Mouse (Mus musculus) embryo, embryonic 9.5 days (tissue): ENCODE results near the gene Usf2.
"Not testable (repeated sequence)": the region's sequence is repeated elsewhere in the genome, so short reads cannot be mapped to it uniquely, and the experiment has no call there.

Experiments used
- DNase-seq: peaks from one replicate; pipeline ENCODE4 v3.0.0-alpha.2; 2017; ENCODE audit errors: extremely low spot score

Usf2 gene

DNA sequence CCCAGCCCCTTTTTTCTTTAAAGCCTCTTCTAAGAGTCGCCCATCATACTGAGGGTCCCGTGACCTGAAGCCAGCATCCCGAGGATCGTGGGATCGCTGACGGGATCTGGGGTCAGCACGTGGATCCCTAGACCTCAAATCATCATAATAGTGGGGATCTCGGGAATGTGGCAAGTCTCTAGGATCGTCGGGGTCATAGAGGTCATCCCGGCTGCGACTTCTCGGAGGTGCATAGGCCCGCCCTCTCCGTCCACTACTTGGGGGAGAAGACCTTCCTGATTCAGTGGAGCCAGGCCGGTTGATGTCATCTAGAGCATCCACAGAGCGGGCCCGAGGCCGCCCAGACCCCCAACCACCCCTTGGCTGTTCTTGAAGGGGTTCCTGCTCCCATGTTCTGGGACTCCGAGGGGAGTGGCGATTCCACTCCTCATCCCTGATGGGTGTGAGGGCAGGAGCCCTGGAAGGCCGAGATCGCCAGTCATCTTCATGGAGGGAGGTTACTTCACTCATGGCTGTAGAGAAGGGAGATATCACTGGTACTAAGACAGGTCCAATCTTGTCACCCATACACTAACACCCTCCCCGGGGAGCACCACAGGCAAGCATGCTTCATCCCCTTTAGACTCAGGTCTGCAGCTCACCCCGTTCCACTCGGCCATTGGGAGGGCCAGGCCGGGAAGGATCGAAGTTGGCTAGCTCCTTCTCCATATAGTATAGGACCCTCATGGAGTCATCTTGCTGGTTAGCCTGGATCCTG lies 1.7 kb upstream of the Usf2 start:
- peak; percentile 24 for DNase-seq

DNA sequence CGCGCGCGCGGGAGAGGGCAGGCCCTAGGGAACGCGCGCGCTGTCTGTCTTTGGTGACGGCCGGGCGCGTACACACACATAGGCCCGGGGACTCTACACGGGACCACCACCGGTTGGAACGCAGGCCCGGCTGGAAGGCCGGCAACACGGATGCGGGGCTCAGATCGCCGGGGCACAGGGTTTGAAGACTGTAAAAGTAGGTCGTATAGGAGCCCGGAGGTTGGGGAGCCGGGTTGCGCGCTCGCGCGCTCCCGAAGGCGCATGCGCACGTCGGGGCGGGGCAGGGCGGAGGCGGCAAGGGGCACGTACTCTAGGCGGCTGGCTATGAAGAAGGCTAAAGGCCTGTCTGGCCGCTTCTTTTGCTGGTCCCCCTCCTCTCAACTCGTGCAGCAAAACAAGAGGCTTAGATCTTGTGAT lies 772 bp upstream of the Usf2 start:
- DNase-seq = peak; percentile 94

DNA sequence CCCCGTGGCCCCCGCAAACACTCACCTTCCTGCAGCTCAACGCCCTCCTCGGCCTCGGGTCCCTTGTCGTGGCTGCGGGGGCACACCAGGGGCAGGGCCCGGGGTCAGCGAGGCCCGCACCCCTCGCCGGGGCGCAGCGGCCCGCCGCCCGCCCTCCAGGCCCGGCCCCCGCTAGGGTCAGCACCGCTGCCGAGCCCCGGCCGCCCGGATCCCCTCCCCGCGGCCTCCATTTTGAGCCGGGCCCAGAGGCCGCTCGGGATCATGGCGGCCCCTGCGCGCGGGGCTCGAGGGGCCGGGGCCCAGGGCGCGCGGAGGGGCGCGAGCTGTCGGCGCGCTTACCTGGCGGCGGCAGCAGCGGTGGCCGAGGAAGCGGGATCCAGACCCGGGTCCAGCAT lies 249 bp downstream of the Usf2 start:
- no peak for DNase-seq

DNA sequence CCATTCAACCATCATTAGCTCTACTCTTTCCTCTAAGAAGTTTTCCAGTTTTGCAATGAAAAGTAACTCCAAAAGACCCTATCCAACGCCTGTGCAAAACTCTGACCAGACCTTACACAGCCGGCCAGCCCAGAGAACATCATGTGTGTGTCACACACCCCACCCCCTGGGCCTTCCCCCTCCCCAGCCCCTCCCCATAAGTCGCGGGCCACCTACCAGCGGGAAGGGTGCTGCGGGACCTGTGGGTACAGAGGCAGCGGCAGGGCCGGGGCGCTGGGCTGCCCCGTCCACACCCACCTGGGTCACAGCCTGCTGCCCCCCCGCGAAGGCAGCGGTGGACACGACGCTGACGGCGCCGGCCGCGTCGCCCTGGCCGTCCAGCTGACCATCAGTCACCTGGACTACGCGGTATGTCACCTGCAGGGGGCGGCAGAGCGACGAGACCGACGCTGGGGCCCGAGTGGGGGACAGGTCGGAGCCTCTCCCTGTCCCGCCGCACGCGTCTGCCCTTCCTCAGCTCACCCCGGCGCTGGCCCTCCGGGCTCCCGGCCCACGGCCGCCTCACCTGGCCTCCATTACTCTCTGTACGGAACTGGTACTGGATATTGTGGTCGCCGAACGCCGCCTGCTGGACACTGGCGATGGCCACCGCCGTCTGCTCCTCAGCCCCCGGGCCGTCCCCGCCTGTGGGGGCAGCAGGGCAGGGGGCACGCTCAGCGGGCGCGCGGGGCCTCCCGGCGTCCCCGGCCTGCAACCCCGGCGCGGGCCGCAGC lies 833 bp downstream of the Usf2 start:
- DNase-seq = peak; percentile 90

DNA sequence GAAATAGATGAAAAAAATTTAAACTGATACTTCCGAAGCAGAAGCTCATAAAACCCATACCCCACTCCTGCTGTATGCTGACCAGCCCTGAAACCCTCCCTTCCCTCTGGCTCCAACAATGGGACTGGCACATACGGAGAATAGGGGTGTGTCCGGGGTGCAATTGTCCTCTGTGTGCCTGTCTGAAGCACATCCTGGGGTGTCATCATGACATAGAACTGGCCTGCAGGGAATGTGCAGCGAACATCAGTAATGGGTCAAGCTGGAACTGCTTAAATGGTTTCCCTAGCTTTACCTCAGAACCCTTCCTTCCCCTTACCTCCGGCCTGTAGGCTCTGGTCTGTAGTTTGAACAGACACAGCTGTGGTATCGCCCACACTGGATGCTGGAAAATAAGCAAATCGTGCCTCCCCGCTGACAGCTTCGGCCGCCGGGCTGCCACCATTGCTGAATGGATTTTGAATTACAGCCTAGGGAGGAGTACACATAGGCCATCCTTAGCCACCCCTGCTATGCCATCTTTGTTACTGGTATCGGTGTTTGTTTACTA lies 1.6 kb downstream of the Usf2 start:
- DNase-seq = no peak

DNA sequence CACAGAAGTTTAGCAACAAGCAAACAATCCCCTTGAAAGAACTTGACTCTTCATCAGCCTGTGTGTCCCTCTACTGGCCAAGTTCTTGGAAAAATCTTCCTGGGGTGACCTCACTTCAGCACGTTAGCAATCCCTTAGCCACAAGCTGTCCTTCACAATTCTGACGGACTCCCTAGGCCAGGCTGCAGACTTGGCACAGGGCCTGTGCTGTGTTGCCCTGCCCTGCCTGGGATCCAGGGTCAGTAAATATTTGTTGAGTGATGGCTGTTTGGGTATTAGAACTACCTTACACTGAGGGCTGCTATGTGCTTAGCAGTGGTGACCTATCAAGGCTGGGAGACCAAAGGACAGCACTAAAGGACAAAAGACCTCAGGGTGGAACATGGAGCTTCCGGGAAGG lies 2.6 kb downstream of the Usf2 start:
- no peak for DNase-seq

DNA sequence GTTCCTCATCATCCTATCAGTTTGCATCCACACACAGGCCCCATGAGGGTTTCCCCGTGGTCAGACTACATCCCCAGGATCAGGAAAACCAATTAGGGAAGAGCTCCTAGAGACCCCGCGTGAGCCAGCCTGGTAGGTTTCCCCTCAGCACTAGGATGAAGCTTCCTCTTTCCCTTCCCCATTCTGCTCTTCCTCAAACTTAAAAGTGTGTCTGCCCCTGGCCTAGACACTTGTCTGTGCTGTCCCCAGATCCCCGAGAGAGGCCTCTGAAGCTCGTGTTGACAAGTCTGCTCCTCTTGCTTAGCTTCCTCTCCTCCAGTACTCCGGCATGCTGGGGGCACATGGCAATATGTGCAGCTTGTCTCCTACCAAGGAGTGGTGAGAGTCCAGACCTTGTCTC lies 3.1 kb downstream of the Usf2 start:
- DNase-seq = no peak

DNA sequence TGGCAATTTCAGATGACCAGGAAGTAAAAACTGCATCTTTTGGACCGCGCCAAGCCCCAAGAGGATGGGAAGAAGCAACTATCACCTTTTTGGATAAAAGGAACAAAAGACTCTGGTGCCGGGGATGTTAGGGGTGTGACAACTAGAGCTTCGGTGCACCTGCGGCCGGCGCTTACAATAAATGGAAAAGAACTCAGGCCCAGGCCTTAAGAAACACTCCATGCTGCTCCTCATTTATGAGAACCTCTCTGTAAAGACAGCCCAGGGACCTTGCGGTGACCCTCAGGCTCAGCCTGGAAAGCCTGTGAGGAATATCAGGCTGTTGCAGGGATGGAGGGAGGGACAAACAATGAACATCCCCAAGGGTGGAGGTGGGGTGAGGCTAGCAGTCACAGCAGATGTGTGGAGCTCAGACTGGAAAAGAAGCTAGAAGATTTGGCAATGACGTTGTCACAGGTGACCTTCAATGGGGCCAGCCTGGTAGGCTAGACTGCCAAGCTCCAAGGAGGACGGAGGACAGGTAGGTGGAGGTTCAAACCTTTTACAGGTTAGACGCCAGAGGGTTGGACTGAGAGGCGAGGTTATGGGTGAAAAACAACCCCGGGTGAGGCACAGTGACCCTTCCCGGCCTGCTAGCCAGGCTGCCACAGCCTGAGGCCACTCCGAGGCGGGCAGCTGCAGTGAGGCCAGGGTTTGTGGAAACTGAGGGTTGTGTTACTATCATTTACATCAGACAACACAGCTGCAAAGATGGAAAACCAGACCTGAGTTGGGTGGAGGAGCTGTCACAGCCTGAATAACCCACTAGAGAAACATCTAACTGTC lies 4.0 kb downstream of the Usf2 start:
- DNase-seq = no peak

DNA sequence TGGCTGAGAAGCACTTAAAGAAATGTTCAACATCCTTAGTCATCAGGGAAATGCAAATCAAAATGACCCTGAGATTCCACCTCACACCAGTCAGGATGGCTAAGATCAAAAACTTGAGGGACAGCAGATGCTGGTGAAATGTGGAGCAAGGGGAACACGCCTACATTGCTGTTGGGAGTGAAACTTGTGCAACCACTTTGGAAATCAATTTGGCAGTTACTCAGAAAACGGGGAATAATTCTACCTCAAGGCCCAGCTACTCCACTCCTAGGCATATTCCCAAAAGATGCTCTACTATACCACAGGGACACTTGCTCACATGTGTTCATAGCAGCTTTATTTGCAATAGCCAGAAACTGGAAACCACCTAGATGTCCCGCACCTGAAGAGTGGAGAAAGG lies 6.7 kb downstream of the Usf2 start:
- not testable (repeated sequence) for DNase-seq

DNA sequence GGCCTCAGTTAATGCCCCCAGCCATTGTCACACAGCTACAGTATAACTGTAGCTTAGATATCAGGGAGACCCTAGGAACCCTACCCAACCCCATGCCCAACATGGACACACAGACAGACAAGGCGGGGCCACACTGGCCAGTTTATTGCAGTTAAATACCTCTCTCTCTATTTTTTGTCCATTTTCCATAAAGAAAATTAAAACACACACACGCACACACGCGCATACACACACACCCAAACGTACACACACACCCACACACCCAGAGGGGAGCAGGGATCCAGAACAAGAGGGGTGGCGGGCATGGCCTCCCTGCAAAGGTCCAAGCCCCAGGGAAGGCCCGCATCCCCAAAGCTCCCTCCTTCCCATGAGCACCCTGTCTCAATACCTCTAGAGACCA lies 10.7 kb downstream of the Usf2 start:
- DNase-seq = no peak

DNA sequence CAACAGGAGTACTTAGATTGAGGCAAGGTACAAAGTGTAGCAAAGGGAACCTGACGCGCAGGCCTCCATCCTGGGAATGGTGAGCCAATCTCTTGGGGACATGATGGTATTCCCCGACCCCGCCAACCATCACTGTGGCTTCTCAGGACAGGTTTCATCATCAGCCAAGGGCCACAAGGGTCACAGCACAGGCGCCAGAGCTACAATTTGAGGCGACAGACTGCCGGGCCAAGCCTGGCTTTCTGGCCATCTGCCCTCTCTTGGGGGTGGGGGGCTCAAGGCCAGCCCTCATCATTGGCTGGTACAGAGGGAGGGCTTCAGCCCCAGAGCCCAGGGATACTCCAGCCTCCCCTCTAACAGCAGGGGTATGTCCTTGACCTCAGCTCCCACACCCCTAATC lies 11.1 kb downstream of the Usf2 start:
- DNase-seq = not testable (repeated sequence)

DNA sequence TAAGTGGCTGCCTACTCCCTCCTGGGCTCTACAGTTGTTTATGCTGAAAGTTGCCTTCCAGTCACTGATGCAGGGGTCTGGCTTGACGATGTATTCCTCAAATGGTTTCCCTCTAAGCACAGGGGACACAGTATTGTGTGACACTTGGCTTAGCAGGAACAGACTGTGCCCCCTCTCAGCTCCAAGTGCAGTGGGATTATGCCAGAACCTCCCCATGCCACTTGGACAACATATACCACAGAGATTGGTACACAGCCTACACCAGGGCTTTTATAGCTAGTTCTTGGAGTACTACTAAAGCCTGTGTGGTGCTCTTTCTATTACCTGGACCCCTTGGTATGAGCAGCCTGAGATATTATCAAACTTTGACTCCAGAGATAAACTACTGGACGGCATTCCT lies 11.9 kb downstream of the Usf2 start:
- not testable (repeated sequence) for DNase-seq

DNA sequence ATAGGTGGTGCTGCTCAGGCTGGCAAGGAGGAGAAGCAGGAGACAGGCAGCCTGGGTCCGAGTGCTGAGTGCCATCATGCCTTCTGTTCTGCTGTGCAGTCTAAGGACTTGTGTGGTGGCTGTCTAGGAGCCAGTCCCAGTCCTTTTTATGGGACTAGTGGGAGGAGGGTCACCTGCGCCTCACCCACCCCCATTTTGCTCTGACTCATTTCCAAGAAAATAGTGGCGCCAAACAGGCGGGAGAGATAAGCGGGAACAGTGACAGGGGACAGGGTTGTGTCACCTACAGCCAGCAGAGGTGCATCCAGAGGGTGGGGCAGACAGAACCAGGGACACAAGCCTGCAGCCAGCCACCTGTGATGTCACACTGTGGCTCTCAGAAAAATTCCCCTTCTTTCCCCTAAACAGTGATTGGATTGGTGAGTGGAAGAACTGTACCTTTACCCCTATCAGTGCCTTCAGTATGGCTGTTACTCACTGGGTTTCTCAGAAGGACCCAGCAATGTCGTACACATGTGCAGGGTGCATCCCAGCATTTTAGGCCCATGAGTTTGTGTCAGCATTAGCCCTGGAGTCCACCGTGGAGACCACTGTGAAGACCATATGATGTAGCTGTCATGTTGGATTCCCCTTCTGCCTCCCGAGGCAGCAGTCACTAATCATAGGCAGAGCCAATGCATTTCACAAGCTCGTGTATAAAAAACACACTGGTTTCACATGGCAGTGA lies 12.5 kb downstream of the Usf2 start, which contains the start of gene Hamp:
Hamp (minus strand) TSS at position 124 of the 727 bp plus-strand sequence.
- DNase-seq = no peak

DNA sequence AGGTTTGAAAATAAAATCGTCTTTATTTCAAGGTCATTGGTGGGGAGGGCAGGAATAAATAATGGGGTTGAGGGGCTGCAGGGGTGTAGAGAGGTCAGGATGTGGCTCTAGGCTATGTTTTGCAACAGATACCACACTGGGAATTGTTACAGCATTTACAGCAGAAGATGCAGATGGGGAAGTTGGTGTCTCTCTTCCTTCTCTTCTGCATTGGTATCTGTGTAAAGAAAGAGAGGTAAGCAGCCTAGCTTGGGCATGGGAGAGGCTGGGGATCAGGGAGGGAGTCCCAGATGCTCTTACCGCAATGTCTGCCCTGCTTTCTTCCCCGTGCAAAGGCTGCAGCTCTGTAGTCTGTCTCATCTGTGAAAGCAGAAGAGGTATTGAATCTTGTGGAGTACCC lies 14.2 kb downstream of the Usf2 start:
- not testable (repeated sequence) for DNase-seq

DNA sequence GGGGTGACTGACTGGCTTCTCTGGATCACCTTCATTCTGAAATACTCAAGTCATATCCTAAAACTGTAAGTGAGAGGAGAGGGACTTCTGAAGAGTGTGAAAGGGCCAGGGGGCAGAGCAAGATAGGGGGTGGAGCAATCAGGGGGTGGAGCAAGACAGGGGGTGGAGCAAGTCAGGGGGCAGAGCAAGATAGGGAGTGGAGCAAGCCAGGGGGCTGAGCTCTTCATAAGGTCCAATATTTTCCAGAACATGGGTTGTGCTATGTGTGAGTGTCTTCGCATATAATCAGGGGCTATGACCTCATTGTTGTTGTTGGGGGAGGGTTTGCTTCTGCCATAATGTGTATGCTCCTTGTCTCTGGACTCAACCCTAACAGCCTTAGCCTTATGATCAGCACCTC lies 16.5 kb downstream of the Usf2 start:
- DNase-seq = not testable (repeated sequence)

DNA sequence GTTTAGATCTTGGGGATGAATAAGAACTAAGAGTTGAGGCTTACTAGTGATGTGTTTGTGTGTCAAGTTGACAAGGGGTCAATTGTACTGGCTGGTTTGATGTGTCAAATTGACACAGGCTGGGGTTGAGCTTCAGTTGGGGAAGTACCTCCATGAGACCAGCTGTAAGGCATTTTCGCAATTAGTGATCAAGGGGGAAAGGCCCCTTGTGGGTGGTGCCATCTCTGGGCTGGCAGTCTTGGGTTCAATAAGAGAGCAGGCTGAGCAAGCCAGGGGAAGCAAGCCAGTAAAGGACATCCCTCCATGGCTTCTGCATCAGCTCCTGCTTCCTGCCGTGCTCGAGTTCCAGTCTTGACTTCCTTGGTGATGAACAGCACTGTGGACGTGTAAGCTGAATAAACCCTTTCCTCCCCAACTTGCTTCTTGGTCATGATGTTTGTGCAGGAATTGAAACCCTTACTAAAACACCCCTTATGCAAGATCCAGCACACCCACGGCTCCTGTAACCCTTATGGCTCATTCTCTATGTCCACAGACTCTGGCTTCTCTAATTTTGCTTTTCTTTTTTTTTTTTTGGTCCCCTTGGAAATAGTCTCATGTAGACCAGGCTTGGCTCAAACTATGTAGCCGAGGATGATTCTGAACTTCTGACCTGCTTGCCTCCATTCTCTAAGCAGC lies 21.0 kb downstream of the Usf2 start:
- not testable (repeated sequence) for DNase-seq

DNA sequence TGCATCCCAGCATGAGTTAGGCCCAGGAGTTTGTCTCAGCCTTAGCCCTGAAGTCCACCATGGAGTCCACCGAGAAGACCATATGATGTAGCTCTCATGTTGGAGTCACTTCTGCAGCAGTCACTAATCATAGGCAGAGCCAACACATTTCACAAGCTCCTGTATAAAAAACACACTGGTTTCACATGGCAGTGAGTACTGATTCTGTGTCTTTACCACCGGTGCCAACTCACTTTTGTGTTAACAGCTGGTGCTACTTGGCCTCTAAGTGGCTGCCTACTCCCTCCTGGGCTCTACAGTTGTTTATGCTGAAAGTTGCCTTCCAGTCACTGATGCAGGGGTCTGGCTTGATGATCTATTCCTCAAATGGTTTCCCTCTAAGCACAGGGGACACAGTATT lies 32.0 kb downstream of the Usf2 start, which contains the start of gene Hamp2:
Hamp2 (minus strand) TSS at position 101 of the 400 bp plus-strand sequence.
- DNase-seq = not testable (repeated sequence)

DNA sequence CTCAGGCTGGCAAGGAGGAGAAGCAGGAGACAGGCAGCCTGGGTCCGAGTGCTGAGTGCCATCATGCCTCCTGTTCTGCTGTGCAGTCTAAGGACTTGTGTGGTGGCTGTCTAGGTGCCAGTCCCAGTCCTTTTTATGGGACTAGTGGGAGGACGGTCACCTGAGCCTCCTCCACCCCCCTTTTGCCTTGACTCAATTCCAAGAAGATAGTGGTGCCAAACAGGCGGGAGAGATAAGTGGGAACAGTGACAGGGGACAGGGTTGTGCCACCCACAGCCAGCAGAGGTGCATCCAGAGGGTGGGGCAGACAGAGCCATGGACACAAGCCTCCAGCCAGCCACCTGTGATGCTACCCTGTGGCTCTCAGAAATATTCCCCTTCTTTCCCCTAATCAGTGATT lies 32.5 kb downstream of the Usf2 start:
- DNase-seq = no peak

DNA sequence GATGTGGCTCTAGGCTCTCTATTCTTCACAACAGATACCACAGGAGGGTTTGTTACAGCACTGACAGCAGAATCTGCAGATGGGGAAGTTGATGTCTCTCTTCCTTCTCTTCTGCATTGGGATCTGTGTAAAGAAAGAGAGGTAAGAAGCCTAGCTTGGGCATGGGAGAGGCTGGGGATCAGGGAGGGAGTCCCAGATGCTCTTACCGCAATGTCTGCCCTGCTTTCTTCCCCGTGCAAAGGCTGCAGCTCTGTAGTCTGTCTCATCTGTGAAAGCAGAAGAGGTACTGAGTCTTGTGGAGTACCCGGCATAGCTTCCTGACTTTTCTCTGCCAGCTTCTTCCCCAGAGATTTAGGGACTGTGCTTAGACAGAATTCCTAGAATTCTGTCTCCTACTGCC lies 34.1 kb downstream of the Usf2 start:
- not testable (repeated sequence) for DNase-seq

DNA sequence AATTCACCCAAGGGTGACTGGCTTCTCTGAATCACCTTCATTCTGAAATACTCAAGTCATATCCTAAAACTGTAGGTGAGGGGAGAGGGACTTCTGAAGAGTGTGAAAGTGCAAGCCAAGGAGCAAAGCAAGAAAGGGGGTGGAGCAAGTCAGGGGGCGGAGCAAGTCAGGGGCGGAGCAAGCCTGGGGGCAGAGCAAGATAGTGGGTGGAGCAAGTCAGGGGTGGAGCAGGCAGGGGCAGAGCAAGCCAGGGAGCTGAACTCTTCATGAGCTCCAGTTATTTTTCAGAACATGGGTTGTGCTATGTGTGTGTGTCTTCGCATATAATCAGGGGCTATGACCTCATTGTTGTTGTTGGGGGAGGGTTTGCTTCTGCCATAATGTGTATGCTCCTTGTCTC lies 36.4 kb downstream of the Usf2 start:
- no peak for DNase-seq

DNA sequence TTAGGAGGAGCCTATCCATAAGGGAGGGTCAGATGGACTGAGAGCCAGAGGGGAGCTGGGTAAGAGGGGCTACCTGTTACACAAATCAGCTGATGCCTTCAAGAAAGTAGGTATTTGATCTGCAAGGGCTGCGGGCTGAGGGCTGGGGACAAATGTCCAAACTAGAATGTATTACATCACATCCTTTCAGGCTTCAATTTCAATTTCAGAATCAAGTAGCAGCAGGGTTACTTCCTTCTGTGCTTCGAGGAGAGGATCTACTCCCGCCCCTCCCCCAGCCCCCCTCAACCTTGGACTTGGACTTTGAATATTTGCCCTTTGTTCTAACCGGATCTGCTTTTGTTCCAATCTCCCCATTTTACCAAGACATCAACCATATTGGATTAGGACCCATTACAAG lies 39.4 kb downstream of the Usf2 start:
- DNase-seq = no peak
